Mouse (Mus musculus): ENCODE data around the gene Ears2. TPM values are rescaled to one million over a fixed set of nuclear protein-coding genes. Genes with fewer than 3 reads are reported as not detected.
"Not testable (repeated sequence)": the region's sequence is repeated elsewhere in the genome, so short reads cannot be mapped to it uniquely, and the experiment has no call there.

Gene Ears2
- polyA plus RNA-seq (2015; fragmentation: Nextera tagmentation; extraction: Ambion mirVana) = 10.9 and 12.2 TPM in 2 replicates

- peak within 1 kb of the TSS; percentile 71 for H3K4me2 ChIP-seq
- peak; percentile 98 for ATAC-seq
- H3K4me1 ChIP-seq = peaks cover 36% of the 10 kb centered on the region
- H3K27ac ChIP-seq = peak within 1 kb of the TSS; percentile 96
- under 1% methylated on average over 60 of the region's 60 CpGs for whole genome bisulfite sequencing
- H3K27me3 ChIP-seq = no peaks in the 10 kb centered on the region
- peak within 1 kb of the TSS; percentile 97 for H3K4me3 ChIP-seq
- peak within 1 kb of the TSS; percentile 95 for H3K9ac ChIP-seq
- no peaks in the 10 kb centered on the region for H3K9me3 ChIP-seq (replicated peaks)
- peaks cover 40% of the 10 kb centered on the region for H3K36me3 ChIP-seq (ENCODE audit: poor library complexity, severe bottlenecking)
Observed at GRCm38 (mm10) chr7:122066945-122067516, at the start of gene Ears2, which contains the start of gene Ubfd1. Gene Ears2, minus strand, starts transcription at chr7:122067263. Gene Ubfd1, plus strand, starts transcription at chr7:122067175.

- H3K36me3 ChIP-seq (ENCODE audit: poor library complexity, severe bottlenecking) = peaks cover 39% of the 10 kb centered on the region
- no peaks in the 10 kb centered on the region for H3K9me3 ChIP-seq (replicated peaks)
- H3K27ac ChIP-seq = no peak overlapping the region
- no peaks in the 10 kb centered on the region for H3K27me3 ChIP-seq
- no peaks in the 10 kb centered on the region for H3K4me1 ChIP-seq
- no peak overlapping the region for H3K9ac ChIP-seq
- no peak overlapping the region for H3K4me2 ChIP-seq
- 96% methylated on average over 6 of the region's 6 CpGs for WGBS
- ATAC-seq = no peak
- no peak overlapping the region for H3K4me3 ChIP-seq
Observed at GRCm38 (mm10) chr7:122108206-122108605, 41.1 kb upstream of the Ears2 start.

GRCm38 (mm10) chr7:122101747-122102244, 34.7 kb upstream of the Ears2 start, which contains the start of gene Ndufab1:
Gene Ndufab1, minus strand, starts transcription at chr7:122101886.
- Histone ChIP-seq H3K27me3 (no peaks in the 10 kb centered on the region), H3K9me3 (replicated peaks) (no peaks in the 10 kb centered on the region), H3K4me1 (peaks cover 11% of the 10 kb centered on the region), H3K27ac (no peak within 1 kb of the TSS), H3K4me3 (peak within 1 kb of the TSS; percentile 71), H3K36me3 (ENCODE audit: poor library complexity, severe bottlenecking) (peaks cover 22% of the 10 kb centered on the region), H3K9ac (peak within 1 kb of the TSS; percentile 84), H3K4me2 (peak within 1 kb of the TSS; percentile 77)
- peak; percentile 100 for ATAC-seq
- under 1% methylated on average over 40 of the region's 43 CpGs for WGBS

- 10% methylated on average over 28 of the region's 28 CpGs for WGBS
- ATAC-seq = peak; percentile 68
- H3K27me3 ChIP-seq; H3K27ac ChIP-seq; H3K9me3 ChIP-seq (replicated peaks): not testable (repeated sequence)
- peak overlapping the region; percentile 71 for H3K4me3 ChIP-seq
- H3K4me2 ChIP-seq = peak overlapping the region; percentile 77
- peaks cover 11% of the 10 kb centered on the region for H3K4me1 ChIP-seq
- peaks cover 24% of the 10 kb centered on the region for H3K36me3 ChIP-seq (ENCODE audit: poor library complexity, severe bottlenecking)
- peak overlapping the region; percentile 84 for H3K9ac ChIP-seq
Observed at GRCm38 (mm10) chr7:122101014-122101746, 34.1 kb upstream of the Ears2 start.

- H3K27ac ChIP-seq = no peak overlapping the region
- no peak overlapping the region for H3K4me2 ChIP-seq
- H3K4me1 ChIP-seq = peaks cover 11% of the 10 kb centered on the region
- H3K9ac ChIP-seq = no peak overlapping the region
- WGBS = 65% methylated on average over 4 of the region's 4 CpGs
- no peak for ATAC-seq
- peaks cover 44% of the 10 kb centered on the region for H3K36me3 ChIP-seq (ENCODE audit: poor library complexity, severe bottlenecking)
- H3K9me3 ChIP-seq (replicated peaks) = no peaks in the 10 kb centered on the region
- H3K4me3 ChIP-seq = no peak overlapping the region
- H3K27me3 ChIP-seq = no peaks in the 10 kb centered on the region
Observed at GRCm38 (mm10) chr7:122099222-122099621, 32.2 kb upstream of the Ears2 start.

GRCm38 (mm10) chr7:122098009-122098408, 30.9 kb upstream of the Ears2 start:
- Histone ChIP-seq H3K27ac (no peak overlapping the region), H3K4me1 (peaks cover 11% of the 10 kb centered on the region), H3K9ac (no peak overlapping the region), H3K27me3 (no peaks in the 10 kb centered on the region), H3K36me3 (ENCODE audit: poor library complexity, severe bottlenecking) (peaks cover 53% of the 10 kb centered on the region), H3K9me3 (replicated peaks) (no peaks in the 10 kb centered on the region), H3K4me2 (no peak overlapping the region), H3K4me3 (no peak overlapping the region)
- WGBS = 90% methylated on average over 3 of the region's 3 CpGs
- ATAC-seq = no peak

GRCm38 (mm10) chr7:122094564-122095330, 27.7 kb upstream of the Ears2 start:
- no peak overlapping the region for H3K4me2 ChIP-seq
- ATAC-seq = no peak
- no peaks in the 10 kb centered on the region for H3K4me1 ChIP-seq
- H3K36me3 ChIP-seq (ENCODE audit: poor library complexity, severe bottlenecking) = peaks cover 83% of the 10 kb centered on the region
- WGBS = 96% methylated on average over 2 of the region's 2 CpGs
- H3K4me3 ChIP-seq = no peak overlapping the region
- H3K27ac ChIP-seq = no peak overlapping the region
- H3K9ac ChIP-seq = no peak overlapping the region
- H3K9me3 ChIP-seq (replicated peaks) = no peaks in the 10 kb centered on the region
- no peaks in the 10 kb centered on the region for H3K27me3 ChIP-seq

GRCm38 (mm10) chr7:122087195-122087982, 20.3 kb upstream of the Ears2 start:
- Histone ChIP-seq H3K27me3 (no peaks in the 10 kb centered on the region), H3K9me3 (replicated peaks) (no peaks in the 10 kb centered on the region), H3K36me3 (ENCODE audit: poor library complexity, severe bottlenecking) (peaks cover 86% of the 10 kb centered on the region), H3K27ac (no peak overlapping the region), H3K9ac (no peak overlapping the region), H3K4me2 (no peak overlapping the region), H3K4me3 (no peak overlapping the region), H3K4me1 (no peaks in the 10 kb centered on the region)
- ATAC-seq = no peak
- 91% methylated on average over 11 of the region's 11 CpGs for WGBS

- Histone ChIP-seq H3K4me3 (no peak overlapping the region), H3K4me2 (no peak overlapping the region), H3K4me1 (no peaks in the 10 kb centered on the region), H3K9ac (no peak overlapping the region), H3K27me3 (no peaks in the 10 kb centered on the region), H3K36me3 (ENCODE audit: poor library complexity, severe bottlenecking) (peaks cover 88% of the 10 kb centered on the region), H3K27ac (no peak overlapping the region), H3K9me3 (replicated peaks) (no peaks in the 10 kb centered on the region)
- ATAC-seq = no peak
- WGBS = 97% methylated on average over 1 of the region's 1 CpGs
Observed at GRCm38 (mm10) chr7:122081071-122081470, 14.0 kb upstream of the Ears2 start.

GRCm38 (mm10) chr7:122079798-122080554, 12.9 kb upstream of the Ears2 start:
- Histone ChIP-seq H3K4me1 (no peaks in the 10 kb centered on the region), H3K27ac (no peak overlapping the region), H3K4me2 (no peak overlapping the region), H3K36me3 (ENCODE audit: poor library complexity, severe bottlenecking) (peaks cover 90% of the 10 kb centered on the region), H3K4me3 (no peak overlapping the region), H3K9ac (no peak overlapping the region), H3K9me3 (replicated peaks) (no peaks in the 10 kb centered on the region), H3K27me3 (no peaks in the 10 kb centered on the region)
- 95% methylated on average over 8 of the region's 8 CpGs for WGBS
- ATAC-seq = no peak

- no peaks in the 10 kb centered on the region for H3K9me3 ChIP-seq (replicated peaks)
- 85% methylated on average over 3 of the region's 3 CpGs for WGBS
- no peak overlapping the region for H3K4me3 ChIP-seq
- peaks cover 9% of the 10 kb centered on the region for H3K4me1 ChIP-seq
- H3K36me3 ChIP-seq (ENCODE audit: poor library complexity, severe bottlenecking) = peaks cover 92% of the 10 kb centered on the region
- no peak overlapping the region for H3K4me2 ChIP-seq
- no peak overlapping the region for H3K9ac ChIP-seq
- H3K27me3 ChIP-seq = no peaks in the 10 kb centered on the region
- ATAC-seq = no peak
- no peak overlapping the region for H3K27ac ChIP-seq
Observed at GRCm38 (mm10) chr7:122074374-122074773, 7.3 kb upstream of the Ears2 start.

Data from forebrain, embryonic 13.5 days (tissue).